Mouse (Mus musculus) cerebellum, adult 11 months (tissue): ENCODE data around the gene Rgs7bp.
A peak's percentile ranks its signal among the peaks of the same experiment; 100 is the strongest.

ENCODE experiments used
- DNase-seq: peaks from one replicate; pipeline ENCODE4 v3.0.0; 2022

Rgs7bp gene

GRCm38 (mm10) chr13:105002132-105002830, 52.4 kb downstream of the Rgs7bp start:
- no peak for DNase-seq

- DNase-seq = no peak
These were observed 53.0 kb downstream of the Rgs7bp start for GRCm38 (mm10) chr13:105001714-105002113.

- no peak for DNase-seq
These were observed 65.9 kb downstream of the Rgs7bp start for GRCm38 (mm10) chr13:104988811-104989258.

GRCm38 (mm10) chr13:104988009-104988540, 66.7 kb downstream of the Rgs7bp start:
- DNase-seq = no peak

GRCm38 (mm10) chr13:104985691-104986090, 69.0 kb downstream of the Rgs7bp start:
- DNase-seq = no peak

GRCm38 (mm10) chr13:104983989-104984388, 70.7 kb downstream of the Rgs7bp start:
- no peak for DNase-seq

GRCm38 (mm10) chr13:104982781-104983353, 71.9 kb downstream of the Rgs7bp start:
- DNase-seq = peak; percentile 43

GRCm38 (mm10) chr13:104978176-104978575, 76.6 kb downstream of the Rgs7bp start:
- DNase-seq = no peak

- no peak for DNase-seq
These were observed 87.2 kb downstream of the Rgs7bp start for GRCm38 (mm10) chr13:104967486-104967885.

- DNase-seq = no peak
These were observed 91.0 kb downstream of the Rgs7bp start for GRCm38 (mm10) chr13:104963716-104964115.

GRCm38 (mm10) chr13:104962716-104963411, 91.9 kb downstream of the Rgs7bp start:
- DNase-seq = peak; percentile 70

GRCm38 (mm10) chr13:104962166-104962565, 92.6 kb downstream of the Rgs7bp start:
- DNase-seq = no peak

- peak; percentile 32 for DNase-seq
These were observed 93.6 kb downstream of the Rgs7bp start for GRCm38 (mm10) chr13:104960951-104961715.

- DNase-seq = peak; percentile 31
These were observed 94.4 kb downstream of the Rgs7bp start for GRCm38 (mm10) chr13:104960206-104960928.

GRCm38 (mm10) chr13:104959733-104960132, 95.0 kb downstream of the Rgs7bp start:
- DNase-seq = no peak

- DNase-seq = peak; percentile 77
These were observed 106.8 kb downstream of the Rgs7bp start for GRCm38 (mm10) chr13:104947958-104948357.

- no peak for DNase-seq
These were observed 114.2 kb downstream of the Rgs7bp start for GRCm38 (mm10) chr13:104940483-104940882.

- DNase-seq = peak; percentile 39
These were observed 114.9 kb downstream of the Rgs7bp start for GRCm38 (mm10) chr13:104939856-104940255.

- DNase-seq = no peak
These were observed 115.7 kb downstream of the Rgs7bp start for GRCm38 (mm10) chr13:104938966-104939593.

- no peak for DNase-seq
These were observed 117.0 kb downstream of the Rgs7bp start for GRCm38 (mm10) chr13:104937759-104938158.

- no peak for DNase-seq
These were observed 118.1 kb downstream of the Rgs7bp start for GRCm38 (mm10) chr13:104936586-104936985.
